Mouse (Mus musculus): ENCODE data around the gene Cyp4a32.

GRCm38 (mm10) chr4:115583036-115583435 is 17.7 kb upstream of the Cyp4a32 start:
- no peak for TF ChIP-seq CTCF (IDR thresholded peaks at IDR 0.05; ENCODE audit: extremely low read depth, insufficient read length, insufficient replicate concordance, low read depth, low read length)
- TF ChIP-seq POLR2A (IDR thresholded peaks at IDR 0.05; ENCODE audit: low read depth, low read length) = no peak
